Mouse (Mus musculus): ENCODE measurements around the gene Prickle3.

The Prickle3 gene

DNA sequence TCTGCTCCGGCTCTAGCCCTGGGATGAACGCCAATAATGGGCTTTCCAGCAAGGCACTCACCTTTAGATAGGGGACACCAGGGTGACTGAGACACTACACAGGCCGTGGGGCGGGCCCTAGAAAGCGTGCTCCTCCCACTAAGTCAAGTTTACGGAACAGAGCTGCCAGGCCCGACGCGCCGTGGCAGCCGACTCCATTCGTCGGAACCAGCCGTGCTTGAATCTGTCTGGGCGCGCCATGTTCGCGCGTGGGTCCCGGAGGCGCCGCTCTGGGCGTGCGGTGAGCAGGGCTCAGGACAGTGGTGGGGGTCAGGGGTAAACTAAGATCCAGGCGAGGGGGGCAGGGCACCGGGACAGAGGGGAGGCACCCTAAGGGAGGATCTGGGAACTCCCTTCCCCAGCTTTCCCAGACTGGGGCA, at the start of gene Prickle3:
Prickle3 (plus strand) TSS at position 40 of the 419 bp plus-strand sequence.
- DNase-seq (ENCODE audit: low spot score in 2 of 2) = peak; percentile 16 to 43

DNA sequence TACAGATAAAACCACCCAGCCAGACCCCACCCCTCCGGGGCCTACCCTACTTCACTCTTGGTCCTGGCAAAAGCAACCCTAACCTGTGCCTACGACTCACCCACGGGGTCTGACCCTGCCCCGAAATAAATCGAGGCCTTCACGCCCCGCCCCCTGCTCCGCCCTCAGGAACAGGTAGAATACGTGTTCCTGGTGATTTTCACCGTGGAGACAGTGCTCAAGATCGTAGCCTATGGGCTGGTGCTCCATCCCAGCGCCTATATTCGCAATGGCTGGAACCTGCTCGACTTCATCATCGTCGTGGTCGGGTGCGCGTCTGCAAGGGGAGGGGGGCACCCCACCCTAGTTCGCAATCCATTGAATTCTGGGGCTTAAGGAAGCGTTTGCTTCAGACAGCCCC, 47.0 kb upstream of the Prickle3 start:
- no peak for DNase-seq (ENCODE audit: low spot score in 2 of 2)

DNA sequence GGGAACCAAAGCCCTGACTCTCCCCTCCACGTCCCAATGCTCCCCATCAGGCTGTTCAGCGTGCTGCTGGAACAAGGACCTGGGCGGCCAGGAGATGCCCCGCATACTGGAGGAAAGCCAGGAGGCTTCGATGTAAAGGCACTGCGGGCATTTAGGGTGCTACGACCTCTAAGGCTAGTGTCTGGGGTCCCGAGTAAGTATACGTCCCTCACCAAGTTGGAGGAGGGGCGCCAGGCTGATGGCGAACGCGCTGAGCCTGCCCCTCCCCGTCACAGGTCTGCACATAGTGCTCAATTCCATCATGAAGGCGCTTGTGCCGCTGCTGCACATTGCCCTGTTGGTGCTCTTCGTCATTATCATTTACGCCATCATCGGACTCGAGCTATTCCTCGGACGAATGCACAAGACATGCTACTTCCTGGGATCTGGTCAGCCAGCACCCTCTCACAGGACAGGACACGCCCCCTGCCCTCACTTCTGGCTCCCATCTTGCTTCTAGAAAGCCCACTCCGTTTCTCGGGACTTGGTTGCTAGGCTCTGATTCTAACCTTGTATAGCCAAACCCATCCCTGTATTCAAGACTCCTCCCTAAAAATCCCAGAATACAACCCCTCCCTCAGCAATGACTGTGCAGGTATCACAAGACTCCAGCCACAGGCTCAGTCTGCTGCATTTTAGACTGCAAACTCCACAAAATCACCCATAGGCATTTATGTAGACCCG, 46.4 kb upstream of the Prickle3 start:
- DNase-seq (ENCODE audit: low spot score in 2 of 2) = no peak

DNA sequence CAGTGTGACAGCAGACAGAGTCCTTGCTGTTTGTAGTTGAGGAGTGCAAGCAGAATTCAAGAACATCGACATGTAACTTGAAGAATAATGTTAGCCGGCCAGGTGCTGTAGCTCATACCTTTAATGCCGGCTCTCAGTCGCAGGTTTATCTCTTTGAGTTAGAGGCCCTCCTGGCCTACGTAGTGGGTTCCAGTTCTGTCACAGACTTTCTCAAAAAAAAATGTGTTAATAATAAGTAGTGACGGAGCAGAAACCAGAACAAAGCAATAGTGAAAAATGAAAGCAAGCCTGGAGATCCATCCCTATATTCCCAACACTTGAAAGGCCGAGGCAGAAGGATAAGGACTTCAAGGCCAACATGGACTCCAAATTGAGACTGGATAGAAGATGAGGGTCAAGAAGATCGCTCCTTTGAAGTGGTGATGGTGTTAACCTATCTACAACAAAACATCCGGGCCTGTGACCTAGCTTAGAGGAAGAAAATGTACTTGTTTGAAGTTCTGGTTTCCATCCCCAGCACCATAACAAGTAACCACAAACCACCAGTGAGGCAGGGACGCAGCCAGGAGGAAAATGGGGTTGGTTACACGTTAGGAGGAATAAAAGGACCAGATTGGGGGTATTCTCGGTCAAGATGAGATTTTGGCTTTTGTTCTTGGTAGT, 39.0 kb upstream of the Prickle3 start:
- no peak for DNase-seq (ENCODE audit: low spot score in 2 of 2)

DNA sequence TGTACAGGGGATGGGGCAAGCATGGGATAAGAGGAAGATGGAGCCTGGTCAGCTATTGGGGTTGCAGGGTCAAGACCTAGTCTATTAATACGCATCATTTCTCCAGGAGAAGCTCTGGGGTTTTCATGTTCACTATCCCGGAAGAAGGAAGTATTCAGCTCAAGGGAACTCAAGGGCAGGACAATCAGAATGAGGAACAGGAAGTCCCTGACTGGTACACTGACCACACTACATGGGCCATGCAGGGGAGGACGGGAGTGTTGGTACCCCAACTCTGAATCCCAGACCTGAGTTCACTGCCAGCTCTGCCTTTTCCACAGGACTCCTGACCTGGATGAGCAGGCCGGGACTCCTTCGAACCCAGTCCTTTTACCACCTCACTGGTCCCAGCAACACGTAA, 24.5 kb upstream of the Prickle3 start:
- no peak for DNase-seq (ENCODE audit: low spot score in 2 of 2)

DNA sequence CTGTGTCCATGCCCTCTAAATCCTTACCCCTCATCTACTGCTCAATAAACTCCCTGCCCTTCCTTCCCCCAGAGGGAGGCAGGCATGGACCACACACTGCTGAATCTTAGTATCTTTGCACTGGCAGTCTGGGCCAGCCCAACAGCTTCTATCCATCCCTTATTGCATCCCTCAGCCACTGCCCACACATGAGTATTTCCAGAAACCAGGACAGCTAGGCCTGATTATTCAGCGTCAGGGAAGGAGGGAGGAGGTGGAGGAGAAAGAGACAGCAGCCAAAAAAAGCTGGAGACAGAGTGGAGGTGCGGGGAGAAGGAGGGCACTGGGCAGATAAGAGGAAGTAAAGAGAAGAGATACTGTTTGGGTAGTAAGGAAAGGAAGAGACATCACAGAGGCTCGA, 22.0 kb upstream of the Prickle3 start:
- no peak for DNase-seq (ENCODE audit: low spot score in 2 of 2)

DNA sequence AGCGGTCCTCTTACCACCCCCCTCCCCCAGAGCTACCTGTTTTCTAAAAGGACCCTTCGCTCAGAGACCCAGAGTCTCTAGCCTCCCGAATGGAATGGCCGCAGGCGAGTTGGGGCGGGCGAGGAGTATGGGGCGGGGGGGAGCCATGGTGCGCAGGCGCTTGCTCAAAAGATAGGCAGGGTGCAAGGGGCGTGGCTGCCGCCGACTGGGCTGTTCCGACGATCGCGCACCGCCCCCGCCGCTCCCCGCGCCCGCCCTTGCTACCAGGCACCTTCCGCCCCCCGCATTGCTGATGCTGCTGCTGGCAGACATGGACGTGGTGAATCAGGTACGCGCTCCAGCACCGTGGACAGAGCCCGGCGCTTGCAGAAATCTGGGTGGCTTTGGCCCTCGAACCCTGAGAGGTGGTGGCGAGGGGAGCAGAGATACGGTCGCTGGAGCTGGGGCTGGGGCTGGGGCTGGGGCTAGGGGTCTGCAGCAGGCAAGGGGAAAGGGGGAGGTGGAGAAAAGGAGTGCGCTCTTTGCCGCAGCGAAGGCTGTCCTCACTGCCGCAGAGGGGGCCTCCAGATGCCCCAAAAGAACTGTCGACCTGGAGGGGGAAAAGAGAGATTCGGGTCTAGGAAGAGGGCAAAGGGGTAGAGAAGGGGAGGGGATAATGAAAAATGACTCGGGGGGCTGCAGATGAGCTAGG, 18.5 kb upstream of the Prickle3 start, which contains the start of gene Syp:
Syp (plus strand) TSS at position 71 of the 691 bp plus-strand sequence.
- DNase-seq (ENCODE audit: low spot score in 2 of 2) = peak; percentile 74

DNA sequence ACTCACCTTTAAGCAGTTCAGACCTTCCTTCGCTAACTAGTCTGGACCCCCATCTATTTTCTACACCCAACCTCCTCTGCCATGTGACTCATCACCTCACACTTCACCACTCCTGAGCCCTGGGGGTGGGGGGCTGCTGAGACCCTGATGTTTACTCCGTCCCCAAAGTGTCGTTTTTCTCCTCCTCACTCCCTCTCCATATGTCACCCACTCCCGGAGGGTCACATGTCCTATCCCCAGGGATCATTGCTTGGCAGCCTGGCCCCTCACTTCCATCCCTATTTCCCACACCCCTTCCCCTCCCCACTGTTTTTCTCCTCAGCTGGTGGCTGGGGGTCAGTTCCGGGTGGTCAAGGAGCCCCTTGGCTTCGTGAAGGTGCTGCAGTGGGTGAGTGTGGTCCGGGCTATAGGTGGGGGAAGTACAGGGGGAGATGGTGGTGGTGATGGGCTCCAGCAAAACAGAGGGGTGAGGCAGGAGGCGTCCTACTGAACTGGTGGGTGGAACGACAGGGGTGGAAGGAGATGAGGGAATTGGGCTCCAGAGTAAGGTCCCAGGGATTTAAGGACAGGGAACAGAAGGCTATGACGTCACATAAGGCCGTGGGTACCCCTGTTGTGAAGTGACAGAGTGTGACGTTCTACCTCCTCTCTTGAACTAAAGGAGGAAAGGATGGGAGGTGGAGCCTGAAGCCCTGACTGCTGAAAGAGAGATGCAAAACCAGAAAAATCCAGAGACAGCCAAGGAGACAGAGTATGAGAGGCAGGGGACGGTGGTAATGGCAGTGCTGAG, 17.3 kb upstream of the Prickle3 start:
- DNase-seq (ENCODE audit: low spot score in 2 of 2) = no peak

DNA sequence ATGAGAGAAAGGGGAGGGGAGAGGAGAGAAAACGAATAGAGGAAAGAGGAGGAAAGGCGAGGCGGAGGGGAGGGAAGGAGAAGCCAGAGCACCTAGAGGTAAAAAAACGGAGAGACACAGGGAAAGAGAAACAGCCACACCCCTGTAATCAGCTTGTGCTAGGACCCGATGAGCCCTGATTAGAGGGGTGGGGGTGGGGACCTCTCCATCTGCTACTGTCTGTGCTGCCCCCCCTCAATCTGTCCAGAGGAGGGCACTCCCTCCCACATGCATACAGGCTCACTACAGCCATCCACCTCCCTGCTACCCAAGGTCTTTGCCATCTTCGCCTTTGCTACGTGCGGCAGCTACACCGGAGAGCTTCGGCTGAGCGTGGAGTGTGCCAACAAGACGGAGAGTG, 16.3 kb upstream of the Prickle3 start:
- no peak for DNase-seq (ENCODE audit: low spot score in 2 of 2)

DNA sequence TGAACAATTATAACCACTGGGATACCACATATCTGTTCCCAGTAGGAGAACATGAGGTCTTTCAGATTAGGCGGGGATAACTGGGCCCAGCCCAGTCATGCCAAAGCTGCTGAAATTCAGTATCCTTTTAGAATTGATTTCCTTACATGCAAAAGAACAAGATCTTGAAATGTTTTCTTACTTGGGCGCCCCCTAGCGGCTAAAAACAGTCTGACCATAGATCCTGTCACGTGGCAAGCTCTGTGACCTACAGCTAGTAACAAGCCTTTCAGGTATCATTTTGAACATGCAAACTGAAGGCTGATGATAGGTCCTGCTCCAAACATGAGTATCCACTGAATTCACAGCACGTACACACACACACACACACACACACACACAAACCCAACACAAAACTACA, 11.7 kb upstream of the Prickle3 start:
- DNase-seq (ENCODE audit: low spot score in 2 of 2) = peak; percentile 53 to 74

DNA sequence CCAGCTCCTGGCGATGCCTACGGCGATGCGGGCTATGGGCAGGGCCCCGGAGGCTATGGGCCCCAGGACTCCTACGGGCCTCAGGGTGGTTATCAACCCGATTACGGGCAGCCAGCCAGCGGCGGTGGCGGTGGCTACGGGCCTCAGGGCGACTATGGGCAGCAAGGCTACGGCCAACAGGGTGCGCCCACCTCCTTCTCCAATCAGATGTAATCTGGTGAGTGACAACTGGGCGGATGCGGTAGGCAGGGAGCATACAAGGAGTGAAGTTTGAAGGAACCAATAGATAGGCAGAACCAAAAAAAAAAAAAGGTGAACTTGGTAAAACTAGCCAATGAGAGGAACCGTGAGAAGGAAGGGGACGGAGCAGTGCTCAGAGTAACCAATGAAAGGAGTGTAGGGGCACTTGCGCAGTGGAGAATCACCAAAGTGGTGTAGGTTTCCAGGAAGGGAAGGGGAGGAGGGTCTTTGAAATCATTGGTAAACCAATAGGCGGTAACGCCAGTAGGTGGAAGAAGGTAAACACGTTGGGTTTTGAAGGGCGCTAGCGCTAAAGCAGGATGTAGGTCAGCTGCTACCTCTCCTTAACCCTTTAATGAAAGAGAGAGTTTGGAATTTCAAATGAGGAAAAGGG, 8.3 kb upstream of the Prickle3 start:
- peak; percentile 64 to 71 for DNase-seq (ENCODE audit: low spot score in 2 of 2)

DNA sequence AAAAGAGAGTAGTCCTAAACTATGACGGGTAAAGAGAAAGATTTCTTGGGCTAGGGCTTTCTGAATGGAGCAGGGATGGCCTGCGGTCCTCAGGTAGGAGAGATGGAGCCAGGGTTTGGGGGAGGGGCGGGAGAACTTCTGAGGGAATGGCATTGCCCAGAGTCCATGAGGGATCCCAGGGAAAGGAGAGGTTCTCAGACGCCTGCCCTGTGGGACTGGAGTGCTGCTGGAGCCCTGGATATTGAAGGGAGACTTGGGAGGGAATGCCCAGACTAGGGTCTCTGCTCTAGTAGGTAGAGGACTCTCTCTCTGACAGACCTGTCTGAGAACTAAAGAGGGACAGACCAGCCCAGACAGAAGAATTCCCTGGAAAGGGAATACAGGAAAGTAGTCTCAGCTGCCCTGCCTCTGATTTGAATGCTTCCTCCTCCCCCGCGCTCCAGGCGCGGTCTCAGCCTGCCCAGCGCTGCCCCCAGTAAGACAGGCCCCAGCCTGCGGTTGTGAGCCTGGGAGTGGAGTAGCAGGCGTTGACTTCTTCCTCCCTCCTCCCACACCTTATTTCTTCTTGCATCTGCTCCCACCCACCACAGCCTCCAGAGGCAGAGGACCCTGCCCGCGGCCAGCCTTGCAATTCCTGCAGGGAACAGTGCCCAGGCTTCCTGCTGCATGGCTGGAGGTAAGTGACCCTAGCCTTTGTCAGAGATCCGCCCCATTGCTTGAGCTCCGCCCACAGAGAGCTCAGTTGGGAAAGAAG, 1.1 kb downstream of the Prickle3 start:
- DNase-seq (ENCODE audit: low spot score in 2 of 2) = no peak

DNA sequence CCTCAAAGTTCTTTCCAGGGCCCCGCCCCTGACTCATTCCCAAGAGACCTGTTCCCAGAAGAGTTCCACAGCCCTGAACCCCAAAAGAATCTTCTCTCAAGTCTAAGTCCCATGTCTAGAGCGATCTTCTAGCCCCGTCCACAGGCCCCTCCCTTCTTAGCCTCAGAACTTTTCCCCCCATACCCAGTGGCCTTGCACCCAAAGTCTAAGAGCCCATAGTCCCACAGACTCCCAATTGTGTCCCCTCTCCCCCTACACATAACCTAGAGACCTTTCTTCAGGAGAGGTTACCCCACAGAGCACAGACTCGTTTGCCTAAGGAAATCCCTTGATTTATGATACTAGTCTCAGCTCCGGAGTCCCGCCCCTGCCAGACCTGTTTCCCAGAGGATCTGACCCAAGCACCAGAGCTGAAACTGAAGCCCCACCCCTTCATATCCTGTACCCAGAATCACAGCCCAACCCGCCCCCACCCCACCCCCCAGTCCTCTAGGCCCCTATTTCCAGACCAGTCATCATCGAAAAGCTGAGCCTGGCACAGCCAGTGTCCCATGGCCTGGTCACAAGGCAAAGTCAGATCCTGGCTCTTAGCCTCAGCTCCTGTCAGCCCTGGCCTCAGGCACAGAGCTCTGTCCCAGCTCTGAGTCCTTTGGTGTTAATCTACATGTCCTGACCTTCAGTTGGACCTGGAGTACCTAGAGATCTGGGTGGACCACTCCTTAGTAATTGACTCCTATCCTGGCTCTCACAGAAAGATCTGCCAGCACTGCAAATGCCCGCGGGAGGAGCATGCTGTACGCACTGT, 1.9 kb downstream of the Prickle3 start:
- DNase-seq (ENCODE audit: low spot score in 2 of 2) = no peak

DNA sequence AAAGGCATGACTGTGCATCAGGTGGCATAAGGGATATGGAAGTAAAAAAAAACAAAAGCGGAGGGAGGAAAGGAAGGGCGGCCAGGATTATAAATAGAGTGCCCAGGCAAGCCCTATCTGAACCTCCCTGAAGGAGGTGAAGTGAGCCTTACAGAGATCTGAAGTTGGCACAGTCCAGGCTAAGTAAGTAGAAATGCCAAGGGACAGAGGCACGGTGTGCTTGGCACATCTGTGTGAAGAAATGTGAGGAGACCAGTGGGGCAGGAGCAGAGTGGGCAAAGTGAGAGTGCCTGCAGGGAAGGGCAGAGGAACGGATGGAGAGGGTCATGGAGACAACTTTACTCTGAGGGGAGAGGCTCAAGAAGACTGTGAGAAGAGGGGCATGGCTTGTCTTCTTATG, 4.0 kb downstream of the Prickle3 start:
- DNase-seq (ENCODE audit: low spot score in 2 of 2) = no peak

DNA sequence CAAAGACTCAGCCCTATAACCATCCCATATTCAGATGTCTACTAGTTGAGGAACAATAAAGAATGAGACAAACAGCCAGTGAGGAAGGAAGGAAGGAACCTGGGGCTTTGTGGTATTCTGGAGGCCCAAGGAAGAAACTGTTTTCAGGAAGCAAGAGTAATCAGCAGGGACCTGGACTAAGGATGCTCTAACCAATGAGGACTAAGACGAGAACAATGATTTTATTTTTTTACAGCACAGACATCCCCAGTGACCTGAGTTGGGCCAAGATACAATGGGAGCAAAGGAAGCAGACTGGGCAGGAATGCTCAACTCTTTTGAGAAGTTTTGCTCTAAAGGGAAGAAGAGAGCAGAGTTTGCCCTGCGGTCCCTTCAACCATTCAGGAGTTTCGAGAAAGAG, 5.9 kb downstream of the Prickle3 start:
- no peak for DNase-seq (ENCODE audit: low spot score in 2 of 2)

DNA sequence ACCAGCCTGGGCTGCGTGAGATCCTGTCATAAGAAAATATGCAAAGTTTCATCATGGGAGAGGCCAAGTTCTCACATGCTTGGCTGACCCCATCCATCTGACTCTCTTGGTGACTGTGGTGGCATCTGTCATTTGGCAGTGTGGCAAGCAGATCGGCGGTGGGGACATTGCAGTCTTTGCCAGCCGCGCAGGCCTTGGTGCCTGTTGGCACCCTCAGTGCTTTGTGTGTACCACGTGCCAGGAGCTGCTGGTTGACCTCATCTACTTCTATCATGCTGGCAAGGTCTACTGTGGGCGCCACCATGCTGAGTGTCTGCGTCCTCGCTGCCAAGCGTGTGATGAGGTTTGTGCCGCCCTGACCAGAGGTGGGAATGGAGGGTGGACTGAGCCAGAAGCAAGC, 7.7 kb downstream of the Prickle3 start:
- DNase-seq (ENCODE audit: low spot score in 2 of 2) = no peak

DNA sequence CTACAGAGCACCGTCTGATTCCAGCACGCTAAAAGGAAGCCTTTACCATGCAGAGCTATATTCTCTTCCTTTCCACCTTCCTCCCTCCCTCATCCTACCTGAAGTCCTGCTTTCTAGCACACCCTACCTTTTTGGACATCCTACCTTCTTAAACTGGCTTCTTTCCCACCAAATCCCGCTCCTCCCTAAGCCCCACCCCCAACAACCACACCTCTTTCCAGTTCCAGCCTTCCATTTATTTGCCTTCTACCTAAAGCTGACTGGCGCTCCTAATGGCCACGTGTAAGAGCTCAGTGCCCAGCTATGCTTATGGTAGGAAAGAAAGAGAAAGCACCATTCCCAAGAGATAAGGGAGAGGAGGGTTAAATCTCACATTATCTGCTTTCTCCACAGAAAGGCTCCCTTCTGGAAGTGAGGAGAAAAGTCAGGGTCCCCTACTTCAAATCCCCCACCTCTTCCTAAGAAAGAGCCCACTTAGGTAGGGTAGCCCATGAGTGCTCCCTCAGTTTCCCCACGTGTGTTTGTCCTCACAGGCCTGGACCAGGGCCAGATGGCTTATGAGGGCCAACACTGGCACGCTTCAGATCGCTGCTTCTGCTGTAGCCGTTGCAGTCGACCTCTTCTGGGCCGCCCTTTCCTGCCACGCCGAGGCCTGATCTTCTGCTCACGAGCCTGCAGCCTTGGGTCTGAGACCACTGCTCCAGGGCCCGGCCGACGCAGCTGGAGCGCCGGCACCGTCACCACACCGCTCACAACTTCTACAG, 8.9 kb downstream of the Prickle3 start:
- DNase-seq (ENCODE audit: low spot score in 2 of 2) = no peak

DNA sequence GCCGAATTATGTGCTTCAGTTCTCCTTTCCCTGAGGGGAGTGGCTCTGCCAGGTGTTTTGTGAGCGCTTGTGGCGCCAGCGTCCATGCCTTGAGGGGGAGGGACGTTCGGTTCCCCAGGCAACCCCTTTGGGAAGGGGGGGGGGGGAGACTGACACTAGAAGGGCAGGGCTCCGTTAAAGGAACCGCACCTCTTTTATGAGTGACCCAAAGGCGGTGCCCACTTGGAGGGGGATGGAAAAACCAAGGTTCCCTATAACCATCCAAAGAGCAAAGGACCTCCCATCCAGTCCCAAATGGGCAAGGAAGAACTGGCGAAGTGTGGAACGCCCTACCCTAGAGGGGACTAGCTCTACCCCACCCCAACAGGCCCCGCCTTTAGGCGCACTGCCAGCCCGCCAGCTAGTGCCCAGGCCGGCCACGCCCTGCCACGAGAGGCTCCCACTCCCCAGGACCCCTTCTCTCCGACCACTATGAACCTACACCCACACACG, 13.4 kb downstream of the Prickle3 start:
- DNase-seq (ENCODE audit: low spot score in 2 of 2) = peak; percentile 37 to 54

Data from spleen, postnatal 14 days (tissue).